Mouse (Mus musculus): ENCODE results near the gene Dnaaf2.

DNA sequence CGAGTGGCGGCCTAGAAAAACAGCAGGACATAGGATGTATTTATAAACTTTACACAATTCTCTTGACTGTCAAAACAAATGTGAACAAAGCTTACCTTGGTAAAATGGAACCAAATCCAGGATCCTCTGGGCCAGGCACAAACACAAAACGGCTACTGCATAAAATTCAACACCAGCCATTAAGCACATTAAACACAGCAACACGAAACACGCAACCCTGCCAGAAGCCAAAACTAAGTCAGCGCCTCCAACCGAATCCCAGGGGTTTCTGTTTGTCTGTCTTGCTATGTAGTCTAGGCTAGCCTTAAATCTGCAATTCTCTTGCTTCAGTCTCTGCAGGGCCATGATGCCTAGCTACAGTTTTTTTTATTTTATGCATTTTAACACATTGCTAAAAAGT lies 9.7 kb upstream of the Dnaaf2 start:
- TF ChIP-seq CTCF (IDR thresholded peaks at IDR 0.05; ENCODE audit: control insufficient read depth, insufficient read depth, insufficient read length) (no peak), MAX (IDR thresholded peaks at IDR 0.05) (no peak)
